Mouse (Mus musculus) forebrain, embryonic 16.5 days (tissue): ENCODE data around the gene Nhsl1. TPM values are rescaled to one million over a fixed set of nuclear protein-coding genes. Genes with fewer than 3 reads are reported as not detected.

Experiments
- ATAC-seq: fragments of 200-750 bp; cut with Nextera tagmentation; 2 replicates; pipeline ENCODE4 v1.8.0; 2017; ENCODE audit warnings: mild to moderate bottlenecking, moderate library complexity
- H3K27ac ChIP-seq: fragments of 300-500 bp; sonication (generic); 2 replicates; pipeline ENCODE4 v1.5.1; 2014; ENCODE audit warnings: low read length, control low read depth
- H3K27me3 ChIP-seq: fragments of 300-500 bp; sonication (generic); replicated peaks from 2 replicates; pipeline ENCODE4 v1.6.1; 2014; ENCODE audit warnings: low read length; ENCODE audit not compliant: control insufficient read depth, insufficient read depth
- H3K36me3 ChIP-seq: fragments of 300-500 bp; sonication (generic); 2 replicates; pipeline ENCODE4 v1.6.1; 2014; ENCODE audit not compliant: control insufficient read depth, insufficient read depth
- H3K4me1 ChIP-seq: fragments of 300-500 bp; sonication (generic); replicated peaks from 2 replicates; pipeline ENCODE4 v1.6.1; 2014; ENCODE audit warnings: low read length; ENCODE audit not compliant: control insufficient read depth, insufficient read depth
- H3K4me2 ChIP-seq: fragments of 300-500 bp; sonication (generic); 2 replicates; pipeline ENCODE4 v1.6.1; 2014; ENCODE audit warnings: mild to moderate bottlenecking, low read length, control low read depth
- H3K4me3 ChIP-seq: fragments of 300-500 bp; sonication (generic); replicated peaks from 2 replicates; pipeline ENCODE4 v1.5.1; 2014; ENCODE audit warnings: mild to moderate bottlenecking, low read length, control low read depth
- H3K9ac ChIP-seq: fragments of 300-500 bp; sonication (generic); replicated peaks from 2 replicates; pipeline ENCODE4 v1.6.1; 2014; ENCODE audit warnings: low read depth, low read length, control low read depth
- H3K9me3 ChIP-seq: fragments of 300-500 bp; sonication (generic); 2 replicates; pipeline ENCODE4 v1.6.1; 2016; ENCODE audit warnings: low read length; ENCODE audit not compliant: control insufficient read depth
- WGBS: fragments of 180-500 bp; shearing (Covaris S2); extraction: QIAGEN DNeasy Blood & Tissue Kit; methylation state at CpG from one replicate; pipeline ENCODE4 v1.1.7; 2014; 5-methylcytosine and 5-hydroxymethylcytosine counted together
- polyA plus RNA-seq: library from polyadenylated mRNA; unstranded; fragments of >200 nt; fragmentation: Nextera tagmentation; extraction: Ambion mirVana; gene quantifications from 2 replicates; pipeline ENCODE4 v1.2.1, GENCODE M21; 2015

Gene Nhsl1
- polyA plus RNA-seq, 1 experiment from 2014 or later: 17.4 TPM

- WGBS: 67% methylated on average over 5 of the region's 5 CpGs
- H3K27ac ChIP-seq: no peak overlapping the region
- H3K4me2 ChIP-seq: no peak overlapping the region
- peaks cover 7% of the 10 kb centered on the region for H3K27me3 ChIP-seq
- no peak overlapping the region for H3K9ac ChIP-seq
- no peak overlapping the region for H3K4me3 ChIP-seq
- peaks cover 3% of the 10 kb centered on the region; the same call in 1 of the 2 replicates for H3K4me1 ChIP-seq
- H3K36me3 ChIP-seq: no peaks in the 10 kb centered on the region
- ATAC-seq: no peak
- no peaks in the 10 kb centered on the region for H3K9me3 ChIP-seq
Measured at GRCm38 (mm10) chr10:18358461-18358860, 39.7 kb downstream of the Nhsl1 start.

GRCm38 (mm10) chr10:18360175-18360574, 41.4 kb downstream of the Nhsl1 start:
- Histone ChIP-seq H3K27ac (no peak overlapping the region), H3K4me3 (no peak overlapping the region), H3K36me3 (no peaks in the 10 kb centered on the region), H3K9ac (no peak overlapping the region), H3K4me2 (0 out of 2 replicates have a peak overlapping the region, but pooled peaks have one; percentile 15), H3K9me3 (no peaks in the 10 kb centered on the region), H3K27me3 (peaks cover 7% of the 10 kb centered on the region), H3K4me1 (peaks cover 3% of the 10 kb centered on the region; the same call in 1 of the 2 replicates)
- WGBS: 9% methylated on average over 6 of the region's 6 CpGs
- ATAC-seq: peak; percentile 85

- no peaks in the 10 kb centered on the region for H3K36me3 ChIP-seq
- H3K4me1 ChIP-seq: peaks cover 3% of the 10 kb centered on the region; the same call in 1 of the 2 replicates
- H3K4me3 ChIP-seq: no peak overlapping the region
- H3K9ac ChIP-seq: no peak overlapping the region
- ATAC-seq: no peak
- 94% methylated on average over 6 of the region's 6 CpGs for WGBS
- H3K4me2 ChIP-seq: no peak overlapping the region
- H3K27ac ChIP-seq: no peak overlapping the region
- 0 out of 2 replicates have a peak, but pooled peaks cover 2% of the 10 kb centered on the region for H3K27me3 ChIP-seq
- no peaks in the 10 kb centered on the region for H3K9me3 ChIP-seq
Measured at GRCm38 (mm10) chr10:18365432-18365831, 46.6 kb downstream of the Nhsl1 start.

DNA sequence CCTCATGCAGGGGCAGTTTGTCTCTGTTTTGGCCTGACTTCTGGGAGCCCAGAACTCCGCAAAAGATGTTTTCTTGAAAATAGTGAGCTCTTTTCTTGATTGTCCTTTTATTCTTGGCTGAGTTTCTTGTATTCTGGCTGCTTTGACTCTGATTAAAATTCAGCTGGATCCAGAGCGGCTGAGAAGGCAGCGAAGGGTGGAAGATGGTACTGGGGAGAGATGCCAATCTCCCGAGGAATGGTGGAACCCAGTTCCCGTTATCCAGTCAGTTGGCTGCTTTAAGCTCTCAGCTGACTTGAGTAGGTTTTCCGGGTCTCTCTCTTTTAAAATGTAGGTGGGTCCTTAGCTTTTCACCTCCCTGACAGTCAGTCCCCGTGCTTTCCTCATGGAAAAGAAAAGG, 47.9 kb downstream of the Nhsl1 start:
- Histone ChIP-seq H3K4me3 (no peak overlapping the region), H3K4me2 (no peak overlapping the region), H3K9ac (no peak overlapping the region), H3K9me3 (no peaks in the 10 kb centered on the region), H3K27ac (no peak overlapping the region), H3K4me1 (peaks cover 3% of the 10 kb centered on the region; the same call in 1 of the 2 replicates), H3K27me3 (0 out of 2 replicates have a peak, but pooled peaks cover 2% of the 10 kb centered on the region), H3K36me3 (no peaks in the 10 kb centered on the region)
- 56% methylated on average over 7 of the region's 7 CpGs for WGBS
- ATAC-seq: peak; percentile 53; the same call in 1 of the 2 replicates

DNA sequence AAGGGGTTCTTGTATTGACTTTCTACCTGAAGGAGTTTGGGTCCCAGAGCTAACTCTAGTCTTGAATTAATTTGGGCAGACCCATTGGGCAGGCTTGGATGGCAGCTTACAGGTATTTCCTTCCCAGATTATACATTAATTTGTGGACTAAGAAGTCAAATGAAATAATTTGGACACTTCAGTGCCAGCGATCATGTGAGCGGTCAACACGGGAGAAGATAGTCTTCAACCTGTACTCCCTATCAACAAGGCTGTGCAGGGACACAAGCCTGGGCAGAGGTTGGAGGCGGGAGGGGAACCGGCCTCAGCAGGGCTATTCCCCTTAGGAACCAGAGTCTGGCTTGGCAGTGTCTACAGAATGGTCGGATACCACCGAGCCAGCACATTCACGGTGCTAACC, 49.3 kb downstream of the Nhsl1 start:
- WGBS: 94% methylated on average over 8 of the region's 8 CpGs
- Histone ChIP-seq H3K4me3 (no peak overlapping the region), H3K27me3 (0 out of 2 replicates have a peak, but pooled peaks cover 2% of the 10 kb centered on the region), H3K9me3 (no peaks in the 10 kb centered on the region), H3K4me2 (no peak overlapping the region), H3K9ac (no peak overlapping the region), H3K4me1 (peaks cover 7% of the 10 kb centered on the region; the same call in 1 of the 2 replicates), H3K36me3 (no peaks in the 10 kb centered on the region), H3K27ac (no peak overlapping the region)
- no peak for ATAC-seq

- no peak for ATAC-seq
- Histone ChIP-seq H3K4me3 (no peak overlapping the region), H3K9ac (no peak overlapping the region), H3K27me3 (0 out of 2 replicates have a peak, but pooled peaks cover under 1% of the 10 kb centered on the region), H3K36me3 (no peaks in the 10 kb centered on the region), H3K27ac (no peak overlapping the region), H3K4me2 (no peak overlapping the region), H3K4me1 (peaks cover 10% of the 10 kb centered on the region), H3K9me3 (no peaks in the 10 kb centered on the region)
- 36% methylated on average over 17 of the region's 17 CpGs for WGBS
Measured at GRCm38 (mm10) chr10:18370475-18371286, 51.9 kb downstream of the Nhsl1 start.

DNA sequence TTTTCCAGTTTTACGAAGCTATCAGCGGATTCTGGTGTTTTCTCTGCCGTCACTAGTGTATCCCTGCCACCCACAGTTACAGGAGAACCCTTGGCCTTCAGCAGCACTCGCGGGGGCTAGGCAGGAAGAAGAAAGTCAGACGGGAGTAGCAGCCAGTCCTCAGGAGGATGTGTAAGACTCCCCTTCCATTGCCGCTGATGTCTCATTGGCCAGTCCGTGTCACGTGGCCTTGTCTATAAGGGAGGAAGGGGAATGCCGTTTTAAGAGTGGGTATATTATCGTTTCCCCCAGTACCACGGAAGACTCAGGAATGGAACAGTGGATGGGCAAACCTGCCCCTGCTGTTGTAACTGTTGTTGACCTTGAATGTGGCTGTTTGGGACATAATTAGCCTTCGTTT, 53.1 kb downstream of the Nhsl1 start:
- peak overlapping the region; percentile 42 for H3K9ac ChIP-seq
- 38% methylated on average over 13 of the region's 13 CpGs for WGBS
- ATAC-seq: peak; percentile 85
- H3K36me3 ChIP-seq: no peaks in the 10 kb centered on the region
- peak overlapping the region; percentile 35 for H3K4me3 ChIP-seq
- H3K4me2 ChIP-seq: peak overlapping the region; percentile 47
- no peaks in the 10 kb centered on the region for H3K9me3 ChIP-seq
- no peak overlapping the region for H3K27ac ChIP-seq
- no peaks in the 10 kb centered on the region for H3K27me3 ChIP-seq
- H3K4me1 ChIP-seq: peaks cover 8% of the 10 kb centered on the region

DNA sequence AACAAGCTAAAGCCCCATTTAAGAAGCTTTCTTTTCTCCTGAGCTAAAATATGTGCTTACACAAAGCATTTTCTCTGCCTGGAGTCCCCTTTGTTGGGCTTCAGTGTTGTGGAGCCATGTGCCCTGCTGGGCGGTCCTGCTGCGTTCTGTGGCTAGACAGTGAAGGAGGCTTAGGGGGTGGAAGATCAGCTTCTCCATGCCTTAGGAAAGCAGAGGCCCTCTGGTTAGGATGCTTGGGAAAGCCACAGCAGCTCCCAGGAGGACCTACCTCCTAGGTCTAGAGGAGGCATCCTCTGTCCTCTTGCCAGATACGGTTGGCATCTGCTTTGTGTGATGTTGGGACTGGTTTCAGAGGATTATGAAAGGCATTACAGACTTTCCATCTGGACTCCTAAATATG, 56.5 kb downstream of the Nhsl1 start:
- no peak overlapping the region for H3K4me3 ChIP-seq
- ATAC-seq: peak; percentile 56; the same call in 1 of the 2 replicates

GRCm38 (mm10) chr10:18384766-18385165, 66.0 kb downstream of the Nhsl1 start:
- Histone ChIP-seq H3K9me3 (no peaks in the 10 kb centered on the region), H3K4me3 (no peak overlapping the region), H3K27me3 (no peaks in the 10 kb centered on the region), H3K9ac (no peak overlapping the region), H3K4me2 (no peak overlapping the region), H3K4me1 (peaks cover 12% of the 10 kb centered on the region), H3K36me3 (no peaks in the 10 kb centered on the region), H3K27ac (no peak overlapping the region)
- WGBS: 77% methylated on average over 2 of the region's 2 CpGs
- ATAC-seq: no peak

More for the DNA sequence above, 56.5 kb downstream of the Nhsl1 start:
- no peak overlapping the region for H3K9ac ChIP-seq
- no peaks in the 10 kb centered on the region; the same call in 1 of the 2 replicates for H3K9me3 ChIP-seq
- H3K4me1 ChIP-seq: peaks cover 7% of the 10 kb centered on the region; the same call in 1 of the 2 replicates
- H3K4me2 ChIP-seq: no peak overlapping the region
- no peak overlapping the region for H3K27ac ChIP-seq
- H3K36me3 ChIP-seq: no peaks in the 10 kb centered on the region
- WGBS: 14% methylated on average over 3 of the region's 3 CpGs
- H3K27me3 ChIP-seq: no peaks in the 10 kb centered on the region
